In genomic region chr3:153719256-153719970, GRCm38 (mm10) we compare ENCODE assay signal across 9 mouse cellular contexts. TPM values are rescaled to one million over a fixed set of nuclear protein-coding genes. Genes with fewer than 3 reads are reported as not detected.
DNase-seq lines count a peak whose midpoint lies in the region; ATAC-seq lines count a peak whose summit lies in the region.
"Had no signal": no experiment of that assay in that cellular context is flagged by ENCODE, and none has a peak within 500 bp of the region (broad histone marks: within the 10 kb centered on the region; RNA-seq: fewer than 3 reads in every experiment).

No protein-coding gene starts in this region.

- H3K27ac ChIP-seq in kidney, embryonic 15.5 days = peak overlapping the region; percentile 84
- H3K27ac ChIP-seq: hindbrain, embryonic 15.5 days had no signal

- H3K4me2 ChIP-seq in kidney, embryonic 15.5 days = peak overlapping the region; percentile 24; the same call in 1 of the 2 replicates
- H3K4me2 ChIP-seq: hindbrain, embryonic 15.5 days had no signal

- peak; percentile 37 for ATAC-seq in kidney, embryonic 15.5 days (replicated peaks; ENCODE audit: low FRiP score)
- peak; percentile 27 to 46 for ATAC-seq in hematopoietic stem cell, adult 5-6 weeks (replicated peaks in 1 of 2; ENCODE audit: insufficient read depth in 1 of 2, low FRiP score in 2 of 2, low TSS enrichment in 1 of 2, low read depth in 1 of 2, poor library complexity in 2 of 2, severe bottlenecking in 2 of 2)
- ATAC-seq in megakaryocyte progenitor cell, adult 5-6 weeks (replicated peaks; ENCODE audit: poor library complexity) = peak; percentile 16; the same call in 1 of the 2 replicates

- peaks cover 83% of the 10 kb centered on the region for H3K4me1 ChIP-seq in kidney, embryonic 15.5 days

- peaks cover under 1% of the 10 kb centered on the region; the same call in 1 of the 2 replicates for H3K9me3 ChIP-seq in kidney, embryonic 15.5 days (replicated peaks)
- H3K9me3 ChIP-seq: hindbrain, embryonic 15.5 days had no signal

- H3K36me3 ChIP-seq in kidney, embryonic 15.5 days = no peaks in the 10 kb centered on the region
- H3K36me3 ChIP-seq: hindbrain, embryonic 15.5 days had no signal

- 62% methylated on average over 9 of the region's 9 CpGs for WGBS in kidney, embryonic 15.5 days

- H3K4me3 ChIP-seq in kidney, embryonic 15.5 days (replicated peaks) = no peak overlapping the region
- H3K4me3 ChIP-seq: hindbrain, embryonic 15.5 days had no signal

- no peak for DNase-seq in kidney, adult 18-20 months
- peak; percentile 47 for DNase-seq in MN1 (ENCODE audit: low spot score)
- DNase-seq in adrenal gland, adult 2 months = no peak
- no peak for DNase-seq in cerebellum, postnatal 10 days
- DNase-seq: cerebellum, adult 11-12 months had no signal

- H3K27me3 ChIP-seq in kidney, embryonic 15.5 days = no peaks in the 10 kb centered on the region
- H3K27me3 ChIP-seq: hindbrain, embryonic 15.5 days had no signal

- no peak overlapping the region for H3K9ac ChIP-seq in kidney, embryonic 15.5 days
- H3K9ac ChIP-seq: hindbrain, embryonic 15.5 days had no signal

RNA-seq across cellular contexts. Expression of gene St6galnac3, which starts 5.6 kb away (rescaled TPM):
- polyA plus RNA-seq in kidney, embryonic 15.5 days (2015; fragmentation: Nextera tagmentation; extraction: Ambion mirVana) = 65.2 and 65.5 TPM in 2 replicates
- total RNA-seq in hematopoietic stem cell, adult 5-6 weeks (2017) = 9.1 and 13.5 TPM in 2 replicates
- 1.1 and 4.0 TPM in 2 replicates for total RNA-seq in megakaryocyte progenitor cell, adult 5-6 weeks (2015)
- total RNA-seq in megakaryocyte progenitor cell, adult 5-6 weeks (2017) = 1.2 and 1.6 TPM in 2 replicates
- total RNA-seq in adrenal gland, adult 2 months (2021) = 10 to 100 TPM in 1 of 2 experiments, 1 to 10 TPM in 1; 7.9 to 16.9 TPM
- polyA plus RNA-seq in adrenal gland, adult 2 months (2012; rRNA removed) = 0.40 and 0.94 TPM in 2 replicates
